Mouse (Mus musculus): Measurements from ENCODE around the gene Arhgap44.

Gene Arhgap44

DNA sequence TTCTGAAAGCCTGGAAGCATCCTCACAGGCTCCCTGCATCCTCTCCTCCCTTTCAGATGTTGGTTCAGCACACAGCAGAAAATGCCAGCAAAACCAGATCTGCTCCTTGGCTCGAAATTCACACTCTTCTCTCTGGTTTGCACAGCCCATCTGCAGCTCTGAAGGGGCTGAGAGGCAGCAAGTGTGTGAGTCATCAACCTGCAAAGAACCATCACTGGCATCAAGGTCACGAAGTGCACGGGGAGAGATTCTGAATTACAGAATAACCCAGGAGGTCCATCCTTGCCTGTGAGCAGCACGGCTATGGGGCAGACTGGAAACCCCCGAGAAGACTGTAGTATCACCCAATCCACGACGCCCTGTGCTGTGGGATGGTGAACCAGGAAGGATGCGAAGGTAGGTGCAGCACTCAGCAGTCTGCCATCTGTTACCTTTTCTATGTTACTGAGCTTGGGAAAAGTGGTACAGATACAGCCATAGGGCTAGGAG lies 27.5 kb downstream of the Arhgap44 start:
- DNase-seq = peak; percentile 52 to 64

- DNase-seq = no peak
Observed at GRCm38 (mm10) chr11:65133661-65134060, 29.1 kb downstream of the Arhgap44 start.

- DNase-seq = no peak
Observed at GRCm38 (mm10) chr11:65129110-65129509, 33.7 kb downstream of the Arhgap44 start.

DNA sequence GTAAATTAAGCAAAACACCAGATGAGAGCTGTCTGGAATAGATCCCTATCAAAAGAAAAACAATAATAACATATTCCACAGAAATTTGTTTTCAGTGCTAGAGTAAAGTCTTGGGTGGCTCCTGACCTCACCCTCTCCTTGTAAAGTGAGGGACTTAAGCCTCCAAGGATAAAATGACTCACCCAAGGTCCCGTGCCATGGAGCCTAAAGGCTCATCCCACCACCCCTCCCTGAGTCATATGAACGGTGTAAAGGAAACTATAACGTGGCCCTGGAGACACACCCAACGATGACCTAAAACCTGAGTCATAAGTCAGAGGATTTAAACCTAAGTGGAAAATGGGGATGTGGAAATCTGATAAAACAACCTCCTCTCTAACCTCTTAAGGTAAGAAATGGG lies 34.1 kb downstream of the Arhgap44 start:
- no peak for DNase-seq

DNA sequence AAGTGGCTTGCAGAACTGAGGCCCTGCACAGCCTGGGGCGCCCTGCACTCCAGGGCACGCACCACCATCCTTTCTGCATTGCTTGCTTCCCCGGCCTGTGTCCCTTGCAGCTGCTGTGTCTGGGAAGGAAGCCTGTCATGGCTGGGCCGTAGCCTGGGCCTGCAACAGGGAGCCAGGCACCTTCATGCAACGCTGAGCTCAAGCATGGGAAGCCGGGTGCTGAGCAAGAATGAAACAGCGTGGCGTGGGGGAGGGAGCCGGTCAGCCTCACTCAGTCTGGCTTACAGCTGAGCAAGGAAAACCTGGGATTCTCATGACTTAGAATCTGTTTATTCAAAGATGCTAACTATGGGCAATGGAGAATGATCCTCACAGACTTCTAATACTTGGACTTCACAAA lies 36.2 kb downstream of the Arhgap44 start:
- DNase-seq = peak; percentile 34 to 47

DNA sequence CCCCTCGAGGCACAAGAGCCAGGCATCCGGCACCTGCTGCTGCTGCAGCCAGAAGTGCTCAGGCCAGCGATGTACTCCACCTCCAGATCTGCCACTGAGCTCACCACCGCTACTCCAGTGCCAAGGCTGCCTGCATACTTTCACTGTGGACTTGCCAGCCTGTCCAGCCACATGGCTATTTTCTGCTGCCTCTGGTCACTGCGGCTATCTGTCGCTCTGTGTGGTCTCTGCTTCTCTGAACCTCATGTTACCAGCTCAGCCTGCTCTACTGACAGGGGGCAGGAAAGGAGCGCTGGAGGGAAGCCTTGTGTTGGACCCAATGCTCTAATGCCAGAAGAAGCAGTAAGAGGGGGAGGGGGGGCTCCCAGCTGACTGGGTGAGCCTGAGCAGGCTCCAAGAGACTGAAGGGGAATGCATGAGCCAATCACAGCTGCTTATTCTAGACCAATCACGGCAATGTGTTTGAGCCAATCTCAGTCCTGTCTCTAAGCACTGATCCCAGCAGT lies 37.8 kb downstream of the Arhgap44 start:
- peak; percentile 46 to 50 for DNase-seq

DNA sequence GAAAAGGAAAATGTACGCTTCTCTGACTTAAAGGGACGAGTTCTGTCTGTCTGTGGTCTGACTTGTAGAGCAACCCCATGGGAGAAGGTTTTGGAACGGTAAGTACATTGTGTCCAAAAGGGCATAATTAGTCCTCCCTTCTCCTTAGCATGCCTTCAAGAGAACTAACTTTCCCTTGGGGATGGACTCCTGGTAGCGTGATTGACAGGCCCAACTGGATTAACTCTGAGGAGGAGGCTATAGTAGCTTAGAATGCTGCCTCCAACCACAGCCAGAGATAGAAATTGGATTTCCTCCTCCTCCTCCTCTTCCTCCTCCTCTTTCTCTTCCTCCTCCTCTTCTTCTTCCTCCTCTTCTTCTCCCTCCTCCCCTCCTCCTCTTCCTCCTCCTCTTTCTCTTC lies 42.5 kb downstream of the Arhgap44 start:
- DNase-seq = no peak

DNA sequence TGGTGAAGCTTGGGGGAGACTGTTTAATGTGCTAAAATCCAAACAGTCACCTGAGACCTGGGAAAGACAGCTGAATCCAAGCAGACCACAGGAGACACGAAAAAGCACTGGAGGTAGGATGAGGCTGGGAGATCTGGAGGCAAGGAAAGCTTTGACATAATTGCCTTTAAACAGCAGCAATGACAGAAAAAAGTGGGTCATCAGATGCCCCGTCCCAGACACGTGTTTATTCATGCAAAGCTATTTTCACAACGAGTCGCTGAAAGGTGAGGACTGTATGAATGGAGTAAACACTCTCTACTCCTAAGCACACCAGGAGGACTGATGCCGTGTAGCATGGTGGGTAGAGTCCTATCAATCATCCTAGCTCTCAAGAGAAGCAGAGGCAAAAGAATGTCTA lies 47.0 kb downstream of the Arhgap44 start:
- DNase-seq = no peak

GRCm38 (mm10) chr11:65112086-65112485 lies 50.7 kb downstream of the Arhgap44 start:
- no peak for DNase-seq

GRCm38 (mm10) chr11:65111651-65112050 lies 51.1 kb downstream of the Arhgap44 start:
- DNase-seq = peak in 1 of 2 experiments; percentile 35

- DNase-seq = no peak
Observed at GRCm38 (mm10) chr11:65110058-65110457, 52.7 kb downstream of the Arhgap44 start.

DNA sequence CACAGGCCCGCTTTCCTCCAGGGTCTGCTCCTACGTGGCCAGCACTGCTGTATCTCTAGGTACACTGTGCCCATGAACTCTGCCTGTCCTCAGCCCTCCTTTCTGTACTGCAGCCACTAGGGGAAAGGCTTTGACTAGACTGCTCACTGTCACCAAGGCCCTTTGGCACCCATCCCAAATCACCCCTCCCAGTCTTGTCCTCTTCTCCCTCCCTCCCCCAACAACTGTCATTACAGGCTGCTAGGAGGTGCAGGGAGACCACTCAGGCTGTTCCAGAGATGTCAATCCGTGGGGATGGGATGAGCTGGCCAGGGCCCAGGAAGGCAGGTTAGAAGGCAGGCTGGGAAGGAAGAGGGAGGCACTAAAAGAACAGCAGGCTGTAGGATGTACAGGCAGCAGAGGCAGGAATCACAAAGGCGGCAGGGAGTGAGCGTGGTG lies 55.0 kb downstream of the Arhgap44 start:
- DNase-seq = peak; percentile 55 to 56

DNA sequence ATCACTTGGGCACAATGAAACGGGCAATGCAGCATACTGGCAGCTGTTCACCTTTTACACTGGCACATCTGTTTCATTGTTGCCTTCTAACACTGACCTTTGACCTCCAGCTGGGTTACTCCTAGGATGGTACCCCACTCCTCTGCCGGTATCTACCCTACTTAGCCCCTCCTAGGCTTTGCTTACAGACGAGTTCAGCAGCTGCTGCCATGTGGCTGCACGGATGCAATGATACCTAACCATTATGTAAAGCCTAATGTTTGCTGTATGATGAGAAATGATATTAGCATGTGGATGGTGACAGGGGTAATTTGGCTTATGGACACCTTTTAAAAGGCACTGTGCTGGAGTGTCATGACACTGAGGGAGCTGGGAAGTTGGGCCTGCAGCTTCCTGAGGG lies 55.6 kb downstream of the Arhgap44 start:
- no peak for DNase-seq

DNA sequence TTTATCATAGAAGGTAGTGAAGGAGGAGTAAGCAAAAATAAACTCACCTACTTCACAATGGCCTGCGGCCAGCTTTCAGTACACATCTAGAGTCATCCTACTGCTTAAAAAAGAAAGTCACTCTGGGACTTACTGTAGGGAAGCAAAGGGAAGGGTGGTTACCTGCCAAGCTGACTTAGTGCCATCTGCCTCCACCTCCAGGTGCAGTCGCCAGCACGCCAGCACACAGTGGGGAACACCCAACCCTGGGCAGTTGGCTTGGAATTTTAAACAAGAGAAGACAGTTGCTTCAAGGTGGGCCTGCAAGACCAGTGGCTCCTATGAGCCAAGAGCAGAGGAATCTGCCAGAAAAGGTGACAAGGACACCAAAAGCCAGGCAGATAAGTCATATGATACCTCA lies 58.7 kb downstream of the Arhgap44 start:
- DNase-seq = peak; percentile 77 to 78

DNA sequence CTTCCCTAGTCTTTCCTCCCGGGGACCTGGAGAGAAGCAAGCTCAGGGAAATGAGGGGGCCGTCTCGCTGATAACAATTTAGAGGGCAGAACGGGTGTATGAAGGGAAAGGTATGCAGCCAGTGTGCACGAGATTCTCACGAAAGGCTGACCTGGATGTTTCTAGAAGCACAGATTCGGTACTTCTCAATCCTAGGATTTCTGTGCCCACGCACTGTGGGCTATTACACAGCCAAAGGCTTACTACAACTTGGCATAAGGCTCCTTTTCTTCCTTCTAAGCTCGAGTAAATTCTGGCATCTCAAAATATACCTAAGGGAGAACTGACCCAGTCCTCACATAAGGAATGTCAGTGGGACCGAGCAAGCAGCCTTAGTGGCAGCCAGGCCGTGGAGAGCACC lies 61.6 kb downstream of the Arhgap44 start:
- DNase-seq = no peak

GRCm38 (mm10) chr11:65100031-65100430 lies 62.7 kb downstream of the Arhgap44 start:
- DNase-seq = no peak

DNA sequence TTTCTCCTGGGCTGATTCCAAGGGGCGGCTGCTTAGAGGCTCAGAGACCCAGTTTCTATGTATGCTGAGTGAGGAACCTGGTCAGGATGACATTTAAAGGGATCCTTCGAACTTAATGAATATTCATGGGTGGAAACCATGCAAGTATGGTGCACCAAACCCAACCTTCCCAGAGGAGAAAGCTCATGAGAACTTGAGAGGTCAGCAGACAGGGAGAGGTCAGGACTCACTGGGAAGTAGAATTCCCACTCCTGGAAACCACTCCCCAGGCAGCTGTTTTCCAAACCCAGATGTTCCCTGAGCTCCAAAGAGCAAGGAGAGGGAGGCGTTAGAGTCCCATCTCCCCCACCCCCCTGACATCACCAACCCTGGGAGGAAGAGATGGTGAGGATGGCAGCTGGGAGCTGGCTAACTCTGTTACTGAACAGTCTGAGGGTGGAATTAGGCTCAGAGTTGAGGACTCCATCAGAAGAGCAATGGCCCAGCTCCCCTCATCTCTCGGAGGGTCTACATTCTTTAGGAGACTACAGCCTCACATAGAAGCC lies 65.2 kb downstream of the Arhgap44 start:
- no peak for DNase-seq

DNA sequence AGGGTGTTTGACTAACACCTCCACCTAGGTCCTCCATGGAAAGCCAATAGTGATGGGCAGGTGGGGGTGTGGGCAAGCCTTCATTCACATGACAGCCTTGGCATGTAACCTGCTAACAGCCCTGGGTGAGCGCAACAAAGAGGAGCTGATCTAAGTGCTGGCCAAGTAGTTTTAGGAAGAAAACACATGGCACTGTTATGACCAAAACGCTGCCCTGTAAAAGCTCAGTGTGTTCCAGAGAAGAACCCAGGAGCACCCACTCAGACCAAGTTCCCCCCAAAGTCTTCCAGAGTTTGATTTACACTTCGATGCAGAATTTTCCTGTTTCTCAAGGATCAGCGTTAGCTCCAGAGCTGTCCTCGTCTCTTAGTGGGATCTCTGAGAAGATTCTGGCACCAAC lies 65.9 kb downstream of the Arhgap44 start:
- DNase-seq = no peak

DNA sequence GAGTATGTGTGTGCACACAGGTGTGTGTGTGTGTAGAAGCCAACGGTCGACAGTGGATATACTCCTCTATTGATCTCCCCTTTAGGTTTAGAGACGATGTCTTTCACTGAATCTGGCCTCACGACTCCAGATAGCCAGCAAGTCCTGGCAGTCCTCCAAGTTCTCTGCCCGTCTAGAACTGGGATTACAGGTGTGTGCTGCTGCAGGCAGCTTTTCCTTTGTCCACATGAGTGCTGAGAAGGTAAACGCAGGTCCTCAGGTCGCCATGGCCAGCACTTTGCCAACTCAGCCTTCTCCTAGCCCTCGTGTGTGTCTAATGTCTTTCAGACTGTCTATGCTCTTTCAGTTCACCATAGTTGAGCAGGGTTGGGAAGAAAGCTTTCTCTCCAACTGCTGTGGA lies 69.9 kb downstream of the Arhgap44 start:
- no peak for DNase-seq

- no peak for DNase-seq
Observed at GRCm38 (mm10) chr11:65090386-65090785, 72.4 kb downstream of the Arhgap44 start.

GRCm38 (mm10) chr11:65089982-65090381 lies 72.8 kb downstream of the Arhgap44 start:
- no peak for DNase-seq

DNA sequence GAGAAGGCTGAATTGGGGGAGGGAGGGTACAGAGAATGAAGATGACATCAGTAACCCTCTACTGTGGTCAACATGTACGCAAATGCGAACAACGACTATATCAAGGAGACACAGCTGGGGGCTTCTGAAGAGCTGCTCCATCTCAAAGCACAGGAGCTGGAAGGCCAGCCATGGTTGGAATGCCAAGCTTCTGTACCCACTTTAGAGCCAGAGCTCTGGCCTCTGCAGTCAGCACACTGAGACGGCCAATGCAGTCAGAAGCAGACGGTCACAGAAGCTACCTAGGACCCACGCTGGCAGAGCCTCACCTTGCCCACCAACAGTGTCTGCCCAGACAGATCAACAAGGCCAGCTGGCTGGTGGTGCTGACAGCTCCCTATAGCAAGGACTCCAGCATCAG lies 73.5 kb downstream of the Arhgap44 start:
- DNase-seq = peak; percentile 40 to 43

- DNase-seq = peak; percentile 77 to 84
Observed at GRCm38 (mm10) chr11:65088451-65089222, 74.1 kb downstream of the Arhgap44 start.

DNA sequence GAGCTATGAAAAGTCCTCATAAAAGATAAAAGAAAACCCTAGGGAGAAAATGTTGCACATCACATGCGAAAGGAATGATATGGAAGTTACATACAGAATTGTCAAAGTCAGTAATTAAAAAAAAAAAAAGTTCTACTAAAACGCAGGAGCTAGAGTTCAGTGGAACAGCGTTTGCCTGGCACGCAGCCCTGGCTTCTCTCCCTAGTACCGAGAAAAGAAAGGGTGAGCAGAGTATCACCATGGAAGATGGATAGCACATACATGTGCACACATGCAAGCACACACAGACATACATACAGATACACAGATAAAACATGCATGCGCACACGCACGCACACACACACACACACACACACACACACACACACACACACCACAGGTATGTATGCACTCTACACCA lies 82.0 kb downstream of the Arhgap44 start:
- DNase-seq = no peak
